Mouse (Mus musculus): Measurements from ENCODE around the gene Cfap74.
"Not testable (repeated sequence)": the region's sequence is repeated elsewhere in the genome, so short reads cannot be mapped to it uniquely, and the experiment has no call there.

GRCm38 (mm10) chr4:155421412-155422370 lies 12.7 kb downstream of the Cfap74 start:
- TF ChIP-seq CTCF (IDR thresholded peaks at IDR 0.05; ENCODE audit: borderline replicate concordance, insufficient read depth, low read length); POLR2A (IDR thresholded peaks at IDR 0.05; ENCODE audit: low read depth, low read length): not testable (repeated sequence)
